Mouse (Mus musculus): ENCODE results near the gene Nr1h3. TPM values are rescaled to one million over a fixed set of nuclear protein-coding genes. Genes with fewer than 3 reads are reported as not detected.

Nr1h3 gene
- polyA plus RNA-seq, 1 experiment = 14.0 TPM

DNA sequence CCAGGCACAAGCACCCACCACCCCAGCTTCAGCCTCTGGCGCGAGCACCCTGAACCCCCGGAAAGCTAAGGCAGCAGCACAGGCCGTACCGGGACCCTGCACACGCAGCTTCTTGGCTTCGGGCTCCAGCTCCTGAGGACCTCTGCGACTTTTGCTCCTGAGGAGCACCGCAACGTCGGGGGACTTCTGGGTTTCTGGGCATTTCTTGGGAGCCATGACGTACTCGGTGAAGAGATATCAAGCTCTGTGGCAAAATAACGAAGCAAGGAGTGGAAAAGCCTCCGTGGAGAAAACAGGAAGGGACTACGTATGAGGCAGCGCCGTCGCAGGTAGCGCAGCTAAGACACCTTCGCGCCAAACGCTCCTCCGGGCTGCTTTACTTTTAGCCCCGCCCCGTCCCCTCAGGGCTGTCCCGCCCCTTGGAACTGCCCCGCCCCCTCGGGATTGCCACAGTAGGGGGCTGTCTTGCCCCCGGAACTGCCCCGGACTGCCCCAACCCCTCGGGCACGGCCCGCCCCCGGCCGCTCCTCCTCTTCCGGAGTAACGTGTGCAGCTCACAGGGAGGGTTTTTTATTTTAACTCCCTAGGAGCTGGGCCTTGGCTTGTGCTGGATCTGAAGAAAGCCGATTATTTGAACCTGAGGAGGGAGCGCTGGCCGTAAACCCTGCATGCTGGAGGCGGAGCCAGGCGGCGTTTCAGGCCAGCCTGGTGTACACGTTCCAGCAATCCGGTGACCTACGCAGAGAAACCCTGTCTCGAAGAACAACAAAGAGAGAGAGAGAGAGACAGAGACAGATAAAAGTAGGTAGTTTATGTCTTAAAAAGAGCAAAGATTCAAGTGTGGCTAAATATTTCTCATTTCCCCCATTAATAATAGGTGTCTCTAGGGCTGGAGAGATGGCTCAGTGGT lies 34.2 kb upstream of the Nr1h3 start, which contains the start of gene Ddb2:
Gene Ddb2 (minus strand): TSS at position 382 of the 910 bp plus-strand sequence.
- Histone ChIP-seq H3K4me3 (replicated peaks; ENCODE audit: control insufficient read depth, low read depth, low read length) (peak within 1 kb of the TSS; percentile 66), H3K27ac (ENCODE audit: control insufficient read depth, insufficient read depth, low read depth, low read length, poor library complexity) (peak within 1 kb of the TSS; percentile 84), H3K4me1 (ENCODE audit: control insufficient read depth, insufficient read depth, low read length) (no peaks in the 10 kb centered on the region; the same call in 1 of the 2 replicates)
- TF ChIP-seq POLR2A (IDR thresholded peaks at IDR 0.05; ENCODE audit: borderline replicate concordance, control insufficient read depth, low read depth, low read length) (no peak), CTCF (IDR thresholded peaks at IDR 0.05; ENCODE audit: control insufficient read depth, insufficient read depth, low read length) (0 out of 2 replicates have a peak, but pooled peaks have one; percentile 3)
- under 1% methylated on average over 48 of the region's 48 CpGs for WGBS

- Histone ChIP-seq H3K27ac (ENCODE audit: control insufficient read depth, insufficient read depth, low read depth, low read length, poor library complexity) (no peak overlapping the region), H3K4me1 (ENCODE audit: control insufficient read depth, insufficient read depth, low read length) (no peaks in the 10 kb centered on the region), H3K4me3 (replicated peaks; ENCODE audit: control insufficient read depth, low read depth, low read length) (no peak overlapping the region)
- WGBS = 87% methylated on average over 2 of the region's 2 CpGs
- no peak for TF ChIP-seq CTCF (IDR thresholded peaks at IDR 0.05; ENCODE audit: control insufficient read depth, insufficient read depth, low read length)
- no peak for TF ChIP-seq POLR2A (IDR thresholded peaks at IDR 0.05; ENCODE audit: borderline replicate concordance, control insufficient read depth, low read depth, low read length)
Measured at GRCm38 (mm10) chr2:91229735-91230134, 27.1 kb upstream of the Nr1h3 start.

GRCm38 (mm10) chr2:91223614-91224013 lies 21.0 kb upstream of the Nr1h3 start:
- H3K27ac ChIP-seq (ENCODE audit: control insufficient read depth, insufficient read depth, low read depth, low read length, poor library complexity) = no peak overlapping the region
- no peaks in the 10 kb centered on the region for H3K4me1 ChIP-seq (ENCODE audit: control insufficient read depth, insufficient read depth, low read length)
- no peak overlapping the region for H3K4me3 ChIP-seq (replicated peaks; ENCODE audit: control insufficient read depth, low read depth, low read length)
- TF ChIP-seq POLR2A (IDR thresholded peaks at IDR 0.05; ENCODE audit: borderline replicate concordance, control insufficient read depth, low read depth, low read length) = no peak
- TF ChIP-seq CTCF (IDR thresholded peaks at IDR 0.05; ENCODE audit: control insufficient read depth, insufficient read depth, low read length) = no peak
- WGBS = 85% methylated on average over 2 of the region's 2 CpGs

DNA sequence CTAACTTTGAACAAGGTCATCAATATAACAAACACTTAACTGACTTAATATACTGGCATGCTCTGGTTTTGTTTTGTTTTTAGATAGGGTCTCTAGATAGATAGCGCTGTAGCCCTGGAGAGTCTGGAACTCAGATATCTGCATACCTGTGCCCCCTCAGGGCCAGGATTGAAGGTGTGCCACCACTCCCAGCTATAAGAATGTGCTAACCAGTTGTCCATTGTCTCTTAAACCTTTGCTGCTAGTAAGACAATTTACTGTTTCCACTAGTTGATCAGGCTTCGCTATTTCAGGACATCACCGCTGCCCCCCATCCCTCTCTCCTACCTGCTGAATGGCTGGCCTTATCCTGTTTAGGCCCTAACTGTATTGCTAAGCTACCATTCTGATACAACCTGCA lies 17.9 kb upstream of the Nr1h3 start:
- WGBS = 94% methylated on average over 3 of the region's 3 CpGs
- no peak for TF ChIP-seq POLR2A (IDR thresholded peaks at IDR 0.05; ENCODE audit: borderline replicate concordance, control insufficient read depth, low read depth, low read length)
- no peak for TF ChIP-seq CTCF (IDR thresholded peaks at IDR 0.05; ENCODE audit: control insufficient read depth, insufficient read depth, low read length)
- Histone ChIP-seq H3K4me3 (replicated peaks; ENCODE audit: control insufficient read depth, low read depth, low read length) (no peak overlapping the region), H3K4me1 (ENCODE audit: control insufficient read depth, insufficient read depth, low read length) (no peaks in the 10 kb centered on the region), H3K27ac (ENCODE audit: control insufficient read depth, insufficient read depth, low read depth, low read length, poor library complexity) (no peak overlapping the region)

- 86% methylated on average over 4 of the region's 4 CpGs for WGBS
- no peak for TF ChIP-seq POLR2A (IDR thresholded peaks at IDR 0.05; ENCODE audit: borderline replicate concordance, control insufficient read depth, low read depth, low read length)
- TF ChIP-seq CTCF (IDR thresholded peaks at IDR 0.05; ENCODE audit: control insufficient read depth, insufficient read depth, low read length) = no peak
- no peaks in the 10 kb centered on the region for H3K4me1 ChIP-seq (ENCODE audit: control insufficient read depth, insufficient read depth, low read length)
- H3K4me3 ChIP-seq (replicated peaks; ENCODE audit: control insufficient read depth, low read depth, low read length) = no peak overlapping the region
- no peak overlapping the region for H3K27ac ChIP-seq (ENCODE audit: control insufficient read depth, insufficient read depth, low read depth, low read length, poor library complexity)
Measured at GRCm38 (mm10) chr2:91217032-91217431, 14.4 kb upstream of the Nr1h3 start.

DNA sequence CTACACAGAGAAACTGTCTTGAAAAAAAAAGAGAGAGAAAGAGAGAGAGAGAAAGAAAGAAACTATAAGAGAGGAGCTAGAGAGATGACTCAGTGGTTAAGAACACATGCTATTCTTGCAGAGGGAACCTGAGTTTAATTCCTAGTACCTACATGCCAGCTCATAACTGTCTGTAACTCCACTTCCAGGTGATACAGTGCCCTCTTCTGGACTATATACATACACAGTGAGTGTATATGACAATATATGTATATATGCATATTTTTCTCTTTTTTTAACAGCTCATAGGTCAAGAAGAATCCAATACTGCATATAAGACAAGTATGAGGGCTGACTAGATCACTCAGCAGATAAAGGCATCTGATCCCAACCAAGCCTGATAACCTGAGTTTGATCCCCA lies 10.7 kb upstream of the Nr1h3 start:
- Histone ChIP-seq H3K4me3 (replicated peaks; ENCODE audit: control insufficient read depth, low read depth, low read length) (no peak overlapping the region), H3K27ac (ENCODE audit: control insufficient read depth, insufficient read depth, low read depth, low read length, poor library complexity) (no peak overlapping the region), H3K4me1 (ENCODE audit: control insufficient read depth, insufficient read depth, low read length) (no peaks in the 10 kb centered on the region)
- TF ChIP-seq POLR2A (IDR thresholded peaks at IDR 0.05; ENCODE audit: borderline replicate concordance, control insufficient read depth, low read depth, low read length) = no peak
- no peak for TF ChIP-seq CTCF (IDR thresholded peaks at IDR 0.05; ENCODE audit: control insufficient read depth, insufficient read depth, low read length)

- H3K4me3 ChIP-seq (replicated peaks; ENCODE audit: control insufficient read depth, low read depth, low read length) = no peak overlapping the region
- TF ChIP-seq POLR2A (IDR thresholded peaks at IDR 0.05; ENCODE audit: borderline replicate concordance, control insufficient read depth, low read depth, low read length) (no peak), CTCF (IDR thresholded peaks at IDR 0.05; ENCODE audit: control insufficient read depth, insufficient read depth, low read length) (no peak)
- 44% methylated on average over 9 of the region's 9 CpGs for WGBS
- H3K27ac ChIP-seq (ENCODE audit: control insufficient read depth, insufficient read depth, low read depth, low read length, poor library complexity) = peak overlapping the region; percentile 77
- peaks cover 4% of the 10 kb centered on the region; the same call in 1 of the 2 replicates for H3K4me1 ChIP-seq (ENCODE audit: control insufficient read depth, insufficient read depth, low read length)
Measured at GRCm38 (mm10) chr2:91206254-91206775, 3.7 kb upstream of the Nr1h3 start.

GRCm38 (mm10) chr2:91202972-91203656 lies 480 bp upstream of the Nr1h3 start:
- Histone ChIP-seq H3K27ac (ENCODE audit: control insufficient read depth, insufficient read depth, low read depth, low read length, poor library complexity) (peak overlapping the region; percentile 30; the same call in 1 of the 2 replicates), H3K4me3 (replicated peaks; ENCODE audit: control insufficient read depth, low read depth, low read length) (peak overlapping the region; percentile 95), H3K4me1 (ENCODE audit: control insufficient read depth, insufficient read depth, low read length) (peaks cover 4% of the 10 kb centered on the region; the same call in 1 of the 2 replicates)
- WGBS = 15% methylated on average over 20 of the region's 20 CpGs
- TF ChIP-seq POLR2A (IDR thresholded peaks at IDR 0.05; ENCODE audit: borderline replicate concordance, control insufficient read depth, low read depth, low read length) (no peak), CTCF (IDR thresholded peaks at IDR 0.05; ENCODE audit: control insufficient read depth, insufficient read depth, low read length) (no peak)
